ENCODE assay signal across 10 mouse cellular contexts in genomic region chr1:134205296-134206018, GRCm38 (mm10). TPM values are rescaled to one million over a fixed set of nuclear protein-coding genes. Genes with fewer than 3 reads are reported as not detected.
A peak's percentile ranks its signal among the peaks of the same experiment; 100 is the strongest.
DNase-seq lines count a peak whose midpoint lies in the region; ATAC-seq lines count a peak whose summit lies in the region.
"Had no signal": no experiment of that assay in that cellular context is flagged by ENCODE, and none has a peak within 500 bp of the region (broad histone marks: within the 10 kb centered on the region; RNA-seq: fewer than 3 reads in every experiment).

No protein-coding gene starts in this region.

- no peaks in the 10 kb centered on the region for H3K9me3 ChIP-seq in stomach, embryonic 16.5 days (replicated peaks; ENCODE audit: control insufficient read depth, low read length)
- H3K9me3 ChIP-seq: embryonic facial prominence, embryonic 15.5 days had no signal

- DNase-seq in adrenal gland, adult 2 months = peak; percentile 67
- no peak for DNase-seq in adrenal gland, adult 8-10 months
- peak; percentile 28 for DNase-seq in lung, postnatal 36 days
- no peak for DNase-seq in lung, postnatal 25 days (ENCODE audit: low spot score)
- DNase-seq in heart, postnatal 10 days = peak; percentile 57 to 62
- no peak for DNase-seq in spleen, postnatal 4 days (ENCODE audit: low spot score in 2 of 2)
- no peak for DNase-seq in lung, postnatal 14 days
- DNase-seq: kidney, adult 9 months had no signal

- peak; percentile 68; the same call in 1 of the 2 replicates for ATAC-seq in stomach, embryonic 16.5 days (ENCODE audit: insufficient read depth, low FRiP score)

- H3K27ac ChIP-seq in stomach, embryonic 16.5 days (ENCODE audit: low read length) = peak overlapping the region; percentile 43
- H3K27ac ChIP-seq: embryonic facial prominence, embryonic 15.5 days had no signal

- H3K36me3 ChIP-seq in stomach, embryonic 16.5 days (ENCODE audit: control insufficient read depth, insufficient read depth, low read length) = no peaks in the 10 kb centered on the region
- H3K36me3 ChIP-seq: embryonic facial prominence, embryonic 15.5 days had no signal

- H3K9ac ChIP-seq in stomach, embryonic 16.5 days (ENCODE audit: low read length) = no peak overlapping the region
- H3K9ac ChIP-seq: embryonic facial prominence, embryonic 15.5 days had no signal

- intact Hi-C loops in heart, postnatal 10 days (cut with DNase I) = loop anchor here (10.0 kb wide), 1 partner anchor 151 kb away; no protein-coding TSS in a partner anchor

- 36% methylated on average over 9 of the region's 9 CpGs for WGBS in stomach, embryonic 16.5 days

- H3K4me3 ChIP-seq in stomach, embryonic 16.5 days (replicated peaks; ENCODE audit: low read length) = no peak overlapping the region
- H3K4me3 ChIP-seq: embryonic facial prominence, embryonic 15.5 days had no signal

- H3K27me3 ChIP-seq in stomach, embryonic 16.5 days (ENCODE audit: control insufficient read depth, insufficient read depth, low read length) = no peaks in the 10 kb centered on the region
- H3K27me3 ChIP-seq: embryonic facial prominence, embryonic 15.5 days had no signal

- H3K4me1 ChIP-seq in stomach, embryonic 16.5 days (ENCODE audit: control insufficient read depth, insufficient read depth, low read length) = no peaks in the 10 kb centered on the region
- H3K4me1 ChIP-seq: embryonic facial prominence, embryonic 15.5 days had no signal

- no peak overlapping the region for H3K4me2 ChIP-seq in stomach, embryonic 16.5 days (ENCODE audit: low read depth, low read length)
- H3K4me2 ChIP-seq: embryonic facial prominence, embryonic 15.5 days had no signal

RNA-seq across cellular contexts. Expression of gene Mybph, which starts 12.2 kb away (rescaled TPM):
- under 1 TPM in 1 of 2 experiments, not detected in 1; 0.38 TPM for total RNA-seq in adrenal gland, adult 2 months (2021)
- 0.25 and 0.59 TPM in 2 replicates for polyA plus RNA-seq in adrenal gland, adult 2 months (2012; rRNA removed)
- total RNA-seq in adrenal gland, adult 8-10 months (2022) = under 1 TPM in 2 of 4 experiments, not detected in 2; 0.17 to 0.24 TPM
- under 1 TPM in 1 of 2 experiments, not detected in 1; 0.32 TPM for total RNA-seq in heart, postnatal 10 days (2021)
- 0.35 and 9.0 TPM in 2 replicates for polyA plus RNA-seq in stomach, embryonic 16.5 days (2015; fragmentation: Nextera tagmentation; extraction: Ambion mirVana)

RNA-seq across cellular contexts. Expression of gene Chil1, which starts 23.5 kb away (rescaled TPM):
- total RNA-seq in adrenal gland, adult 2 months (2021) = 1 to 10 TPM; 1.1 to 1.6 TPM
- polyA plus RNA-seq in adrenal gland, adult 2 months (2012; rRNA removed) = 0.20 and 0.57 TPM in 2 replicates
- 1 to 10 TPM in 3 of 4 experiments, under 1 TPM in 1; 0.74 to 1.6 (median 1.3) TPM for total RNA-seq in adrenal gland, adult 8-10 months (2022)
- total RNA-seq in heart, postnatal 10 days (2021) = under 1 TPM; 0.53 to 0.55 TPM
- 3.6 and 4.9 TPM in 2 replicates for polyA plus RNA-seq in stomach, embryonic 16.5 days (2015; fragmentation: Nextera tagmentation; extraction: Ambion mirVana)

RNA-seq across cellular contexts. Expression of gene Adora1, which starts 29.8 kb away (rescaled TPM):
- 100 to 1,000 TPM; 110 to 198 TPM for total RNA-seq in adrenal gland, adult 2 months (2021)
- 180 and 209 TPM in 2 replicates for polyA plus RNA-seq in adrenal gland, adult 2 months (2012; rRNA removed)
- 100 to 1,000 TPM; 162 to 296 (median 242) TPM for total RNA-seq in adrenal gland, adult 8-10 months (2022)
- 10 to 100 TPM; 12.0 to 19.4 TPM for total RNA-seq in heart, postnatal 10 days (2021)
- 15.3 and 22.3 TPM in 2 replicates for polyA plus RNA-seq in stomach, embryonic 16.5 days (2015; fragmentation: Nextera tagmentation; extraction: Ambion mirVana)

Comparison
In these comparisons a context has a peak if more than half of its experiments do, and no peak if none do; other contexts are left out.
1. DNase-seq: peak in adrenal gland, adult 2 months (single experiment), lung, postnatal 36 days (single experiment) and heart, postnatal 10 days (2 of 2); none in adrenal gland, adult 8-10 months (single experiment), lung, postnatal 25 days (single experiment), spleen, postnatal 4 days (0 of 2) and lung, postnatal 14 days (single experiment).
2. RNA of gene Adora1, which starts 29.8 kb away (total RNA-seq): 162 to 296 TPM in adrenal gland, adult 8-10 months and 110 to 198 TPM in adrenal gland, adult 2 months; 12.0 to 19.4 TPM in heart, postnatal 10 days; every median in the first group is over 4 times any median in the second.